Mouse (Mus musculus) megakaryocyte, adult 5-6 weeks (primary cell): ENCODE results near the gene Znhit3. TPM values are rescaled to one million over a fixed set of nuclear protein-coding genes. Genes with fewer than 3 reads are reported as not detected.
A peak's percentile ranks its signal among the peaks of the same experiment; 100 is the strongest.

ENCODE experiments used
- ATAC-seq: 2 replicates; pipeline ENCODE4 v1.8.0; 2016; ENCODE audit warnings: mild to moderate bottlenecking, inconsistent platforms; ENCODE audit not compliant: poor library complexity, severe bottlenecking
- total RNA-seq, 2 experiments: library from RNA; stranded (forward) in 1 of 2; stranded (reverse) in 1 of 2; fragments of 153-499, 151-499 nt in 1 of 2; fragments of 221-1000, 200-1000 nt in 1 of 2; gene quantifications; 2 replicates each; pipeline versions ENCODE4 v1.2.3 to v1.2.4; 2015 to 2017

Gene Znhit3
- total RNA-seq, 2 experiments from 2014 or later = 14.6 to 20.8 TPM

DNA sequence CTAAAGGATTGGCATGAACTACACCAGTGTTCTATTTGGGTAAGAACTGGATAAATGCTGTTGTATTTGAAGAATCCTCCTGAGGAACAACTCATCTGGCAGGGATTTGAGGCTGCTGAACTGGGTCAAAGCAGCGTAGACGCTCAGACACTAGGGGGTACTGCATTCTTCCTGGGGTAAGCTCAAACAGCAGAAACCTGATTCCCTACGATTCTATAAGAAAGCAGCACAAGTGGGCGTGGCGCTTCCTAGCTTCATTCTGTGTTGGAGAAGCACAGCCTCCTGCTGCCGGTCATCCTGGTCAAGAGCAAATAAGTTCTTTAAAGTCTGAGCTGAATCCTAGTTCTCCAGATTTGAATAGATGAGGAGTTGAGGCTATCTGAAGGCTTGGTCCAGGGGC lies 16.1 kb upstream of the Znhit3 start:
- ATAC-seq = no peak

DNA sequence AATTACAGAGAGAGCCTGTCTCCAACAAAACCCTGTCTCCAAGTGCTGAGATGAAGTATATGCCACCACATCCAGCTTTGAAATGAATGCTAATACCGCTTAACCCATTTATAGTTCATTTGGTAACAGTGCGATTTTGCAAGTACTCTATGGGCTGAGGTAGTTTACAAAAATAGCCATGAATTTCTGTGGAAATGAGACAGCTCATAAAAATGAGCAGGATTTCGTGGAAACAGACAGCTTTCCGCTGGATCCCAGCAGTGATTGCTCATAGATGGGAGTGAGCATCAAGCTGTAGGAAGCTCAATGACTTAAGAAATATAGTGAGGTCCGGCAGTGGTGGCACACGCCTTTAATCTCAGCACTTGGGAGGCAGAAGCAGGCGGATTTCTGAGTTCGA lies 4.8 kb upstream of the Znhit3 start:
- no peak for ATAC-seq

GRCm38 (mm10) chr11:84919951-84920350 lies 3.8 kb upstream of the Znhit3 start:
- ATAC-seq = no peak

- peak; percentile 56 for ATAC-seq
Measured at GRCm38 (mm10) chr11:84919276-84919675, 3.1 kb upstream of the Znhit3 start.

GRCm38 (mm10) chr11:84918425-84918824 lies 2.3 kb upstream of the Znhit3 start:
- ATAC-seq = peak; percentile 66

DNA sequence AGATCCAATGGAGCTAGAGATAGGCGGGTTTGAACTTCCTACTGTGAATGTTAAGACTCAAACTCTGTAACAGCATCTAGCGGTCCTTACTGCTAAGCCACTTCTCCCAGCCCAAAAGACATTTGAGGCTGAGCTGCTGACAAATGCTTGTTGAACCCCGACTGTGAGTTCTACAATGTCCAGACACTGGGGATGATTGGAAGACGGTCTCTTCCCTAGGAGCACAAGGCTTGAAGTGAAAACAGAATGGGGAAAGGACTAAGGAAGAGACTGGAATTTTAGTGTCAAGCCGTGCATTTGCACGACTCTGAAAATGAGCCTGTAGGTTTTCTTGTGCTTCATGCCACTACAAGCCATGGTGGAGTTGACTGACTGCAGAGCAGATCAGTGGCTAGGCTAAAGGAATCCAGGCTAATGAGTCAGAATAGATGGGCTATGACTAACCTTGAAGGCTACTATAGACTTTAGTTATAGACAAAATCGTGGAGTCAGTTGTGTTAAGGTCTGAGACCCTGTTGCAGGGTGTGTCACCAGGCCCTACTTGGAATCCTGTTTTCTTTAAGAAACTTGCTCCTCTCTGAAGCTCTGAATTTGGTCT lies 636 bp upstream of the Znhit3 start:
- no peak for ATAC-seq

DNA sequence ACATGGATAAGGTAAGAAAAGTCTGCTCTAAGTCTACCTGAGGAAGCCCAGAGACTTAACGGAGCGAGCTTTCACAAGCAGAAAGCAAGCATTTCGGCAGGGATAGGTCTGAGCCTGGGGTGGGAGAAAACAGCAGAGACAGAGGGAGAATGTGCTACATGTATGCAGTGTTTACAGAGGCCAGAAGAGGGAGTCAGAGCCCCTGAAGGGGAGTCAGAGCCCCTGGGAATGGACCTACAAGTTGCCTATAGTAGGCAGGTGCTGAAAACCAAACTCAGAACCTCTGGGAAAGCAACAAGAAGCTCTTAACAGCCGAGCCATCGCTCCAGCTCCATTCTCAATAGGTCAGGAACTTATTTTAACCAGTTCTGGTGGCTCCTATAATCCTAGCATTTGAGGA lies 1.5 kb downstream of the Znhit3 start:
- no peak for ATAC-seq

- ATAC-seq = no peak
Measured at GRCm38 (mm10) chr11:84910411-84910810, 5.8 kb downstream of the Znhit3 start.

DNA sequence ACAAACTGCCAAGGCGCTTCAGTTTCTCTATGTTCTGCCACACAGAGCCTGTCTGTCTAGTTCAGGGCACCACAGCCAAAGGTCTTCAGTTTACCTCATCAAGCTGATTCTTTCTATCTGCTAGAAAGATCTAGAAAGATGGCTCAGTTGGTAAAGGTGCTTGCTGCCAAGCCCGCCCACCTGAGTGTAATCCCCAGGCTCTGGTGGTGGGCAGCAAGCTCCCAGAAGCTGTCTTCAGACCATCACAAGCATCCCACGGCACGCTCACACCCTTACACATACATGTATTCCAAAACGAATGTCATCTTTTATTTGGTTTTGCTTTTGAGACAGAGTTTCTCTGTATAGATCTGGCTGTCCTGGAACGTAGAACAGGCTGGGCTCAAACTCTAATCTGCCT lies 7.7 kb downstream of the Znhit3 start:
- no peak for ATAC-seq

DNA sequence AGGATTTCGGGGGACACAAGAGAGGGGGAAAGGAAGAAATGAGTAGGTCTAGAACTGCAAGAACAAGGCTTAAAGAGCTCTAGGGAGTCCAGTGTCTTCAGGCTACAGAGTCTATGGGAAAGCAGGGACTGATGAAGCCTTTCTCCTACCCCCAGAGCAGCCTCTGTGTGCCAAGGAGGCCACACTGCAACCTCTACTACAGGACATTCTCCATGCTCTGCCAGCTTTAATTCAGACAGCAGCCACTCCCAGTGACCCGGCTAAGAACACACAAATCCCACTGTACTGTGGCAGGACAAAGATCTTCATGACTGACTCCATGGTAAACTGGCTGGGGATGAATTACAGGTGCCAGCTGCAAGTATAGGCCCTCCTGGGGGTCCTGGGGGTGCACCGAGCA lies 9.1 kb downstream of the Znhit3 start:
- no peak for ATAC-seq

GRCm38 (mm10) chr11:84904597-84905144 lies 11.5 kb downstream of the Znhit3 start:
- ATAC-seq = no peak

- no peak for ATAC-seq
Measured at GRCm38 (mm10) chr11:84893113-84893512, 23.1 kb downstream of the Znhit3 start.

DNA sequence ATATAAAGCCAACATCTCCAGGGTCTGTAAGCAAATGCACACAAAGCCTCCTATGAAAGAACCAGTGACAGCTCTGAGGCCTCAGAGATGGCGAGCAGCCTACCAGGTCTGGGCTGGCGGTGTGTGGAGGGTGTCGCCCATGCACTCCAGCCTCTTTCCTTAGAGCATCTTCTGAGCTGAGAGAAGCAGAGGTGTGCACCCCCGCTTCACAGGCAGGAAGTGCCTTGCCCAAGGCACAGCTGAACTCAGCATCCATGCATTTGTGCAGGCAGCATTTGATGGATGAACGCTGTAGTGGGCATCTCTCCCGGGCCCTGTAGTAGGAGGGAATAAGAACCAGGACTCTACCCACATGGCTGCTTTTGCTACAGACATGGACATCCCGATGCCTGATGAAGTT lies 24.5 kb downstream of the Znhit3 start:
- ATAC-seq = no peak

DNA sequence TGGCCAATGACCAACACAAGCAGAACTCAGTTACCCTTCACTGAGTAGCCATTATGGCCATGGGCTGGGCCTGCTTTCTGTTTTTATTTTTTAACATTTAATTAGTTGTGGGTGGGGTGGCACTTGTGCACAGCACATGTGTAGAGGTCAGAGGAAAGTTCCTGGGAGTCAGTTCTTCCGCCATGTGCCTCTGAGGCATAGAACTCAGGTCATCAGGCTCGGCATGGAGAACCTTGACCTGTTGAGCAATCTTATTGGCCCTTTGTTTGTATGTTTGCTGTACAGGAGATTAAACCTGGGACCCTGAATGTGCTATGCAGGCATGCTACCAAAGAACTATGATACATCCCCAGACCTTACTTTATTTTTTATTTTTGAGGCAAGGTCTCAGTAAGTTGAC lies 26.7 kb downstream of the Znhit3 start:
- ATAC-seq = no peak

- no peak for ATAC-seq
Measured at GRCm38 (mm10) chr11:84888025-84888424, 28.1 kb downstream of the Znhit3 start.

DNA sequence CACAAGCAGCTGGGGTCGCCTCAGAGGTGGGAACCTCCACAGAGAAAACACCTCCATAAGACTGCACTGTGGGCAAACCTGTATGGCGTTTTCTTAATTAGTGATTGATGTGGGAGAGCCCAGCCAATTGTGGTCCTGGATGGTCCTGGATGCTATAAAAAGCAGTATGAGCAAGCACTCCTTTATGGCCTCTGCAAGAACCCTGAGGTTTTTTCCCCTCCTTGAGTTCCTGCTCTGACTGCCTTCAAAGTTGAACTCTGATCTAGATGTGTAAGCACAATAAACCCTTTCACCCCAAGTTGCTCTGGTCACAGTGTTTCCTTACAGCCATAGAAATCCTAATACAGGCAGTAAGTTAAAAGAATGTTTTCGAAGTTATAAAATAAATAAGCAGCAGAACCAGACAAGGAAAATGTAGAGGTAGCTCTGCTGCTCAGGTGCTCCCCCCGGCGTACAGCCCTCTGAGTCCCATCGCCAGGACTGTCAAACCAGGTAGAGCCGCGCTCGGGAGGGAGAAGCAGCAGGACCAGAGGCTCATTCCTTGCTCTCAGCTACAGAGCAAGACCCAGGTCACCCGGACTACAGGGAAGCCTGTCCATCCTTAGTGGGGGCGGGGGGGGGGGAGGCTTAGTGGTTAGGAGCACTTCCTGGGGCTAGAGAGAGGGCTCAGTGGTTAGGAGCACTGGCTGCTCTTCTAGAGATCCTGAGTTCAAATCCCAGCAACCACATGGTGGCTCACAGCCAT lies 29.2 kb downstream of the Znhit3 start:
- ATAC-seq = no peak

DNA sequence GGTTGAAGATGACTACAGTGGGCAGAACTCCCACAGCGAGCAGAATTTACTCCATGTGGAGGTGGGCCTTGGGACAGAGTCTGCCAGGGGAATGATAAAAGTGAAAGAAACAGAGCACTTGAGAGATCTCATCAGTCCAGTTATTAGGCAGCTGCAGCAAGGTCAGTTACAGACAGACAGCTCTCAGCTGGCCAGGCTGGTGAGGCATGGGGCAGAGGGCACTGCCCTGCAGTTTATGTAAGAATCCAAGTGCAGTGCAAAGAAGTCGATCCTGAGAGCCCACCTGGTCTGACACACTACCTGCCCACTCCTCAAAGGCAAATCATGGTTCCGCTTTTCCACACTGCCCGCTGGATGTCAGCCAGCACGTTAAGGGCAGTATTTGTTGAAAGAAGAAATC lies 29.9 kb downstream of the Znhit3 start:
- ATAC-seq = no peak

GRCm38 (mm10) chr11:84885238-84885637 lies 30.9 kb downstream of the Znhit3 start:
- ATAC-seq = no peak

GRCm38 (mm10) chr11:84882346-84882745 lies 33.8 kb downstream of the Znhit3 start:
- no peak for ATAC-seq

DNA sequence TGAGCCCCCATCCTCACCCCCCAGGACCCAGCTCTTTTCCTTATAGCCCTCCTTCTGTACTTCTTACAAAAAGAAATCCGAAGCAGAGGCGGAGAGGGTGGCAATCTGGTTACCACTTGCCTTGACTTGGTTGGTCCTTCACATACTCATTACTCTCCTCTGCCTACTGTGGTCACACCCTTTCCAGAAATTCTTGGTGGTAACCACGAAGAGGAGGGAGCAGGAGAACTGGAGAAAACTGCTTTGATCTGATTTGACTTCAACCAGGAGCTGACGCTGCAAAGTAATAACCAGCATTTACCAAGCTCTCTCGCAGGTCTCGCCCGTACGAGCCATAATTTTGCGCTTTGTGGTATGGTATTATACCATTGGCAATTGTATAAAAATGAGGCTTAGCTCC lies 35.2 kb downstream of the Znhit3 start:
- ATAC-seq = no peak

GRCm38 (mm10) chr11:84880465-84880961 lies 35.7 kb downstream of the Znhit3 start:
- ATAC-seq = peak; percentile 63

- ATAC-seq = peak; percentile 93
Measured at GRCm38 (mm10) chr11:84879772-84880464, 36.2 kb downstream of the Znhit3 start, which contains the start of the genes Myo19 and Pigw. TSS of gene Myo19 (plus strand) at chr11:84880148. TSS of gene Pigw (minus strand) at chr11:84880285.
